Mouse (Mus musculus) hindbrain, postnatal 0 days (tissue): ENCODE measurements around the gene A030005L19Rik. TPM values are rescaled to one million over a fixed set of nuclear protein-coding genes. Genes with fewer than 3 reads are reported as not detected.
"Not testable (repeated sequence)": the region's sequence is repeated elsewhere in the genome, so short reads cannot be mapped to it uniquely, and the experiment has no call there.

Experiments used
- ATAC-seq: fragments of 200-750 bp; cut with Nextera tagmentation; 2 replicates; pipeline ENCODE4 v1.8.0; 2017; ENCODE audit warnings: mild to moderate bottlenecking, moderate TSS enrichment, moderate library complexity
- DNase-seq: peaks from one replicate; pipeline ENCODE4 v3.0.0-alpha.2; 2015; ENCODE audit warnings: low spot score
- H3K27ac ChIP-seq: fragments of 300-500 bp; sonication (generic); 2 replicates; pipeline ENCODE4 v1.5.1; 2014; ENCODE audit warnings: mild to moderate bottlenecking
- H3K27me3 ChIP-seq: fragments of 300-500 bp; sonication (generic); 2 replicates; pipeline ENCODE4 v1.6.1; 2014; ENCODE audit warnings: low read length, mixed read lengths; ENCODE audit not compliant: insufficient read depth
- H3K36me3 ChIP-seq: fragments of 300-500 bp; sonication (generic); 2 replicates; pipeline ENCODE4 v1.6.1; 2014; ENCODE audit warnings: low read length, mixed read lengths; ENCODE audit not compliant: insufficient read depth
- H3K4me1 ChIP-seq: fragments of 300-500 bp; sonication (generic); 2 replicates; pipeline ENCODE4 v1.6.1; 2014; ENCODE audit warnings: antibody characterized with exemption, low read length, mixed read lengths; ENCODE audit not compliant: insufficient read depth
- H3K4me2 ChIP-seq: fragments of 300-500 bp; sonication (generic); 2 replicates; pipeline ENCODE4 v1.6.1; 2014; ENCODE audit warnings: low read depth, mild to moderate bottlenecking, low read length, moderate library complexity, mixed read lengths
- H3K4me3 ChIP-seq: fragments of 300-500 bp; sonication (generic); 2 replicates; pipeline ENCODE4 v1.5.1; 2014; ENCODE audit warnings: low read length
- H3K9ac ChIP-seq: fragments of 300-500 bp; sonication (generic); replicated peaks from 2 replicates; pipeline ENCODE4 v1.6.1; 2014; ENCODE audit warnings: mild to moderate bottlenecking, low read length, moderate library complexity, mixed read lengths
- H3K9me3 ChIP-seq: fragments of 300-500 bp; sonication (generic); 2 replicates; pipeline ENCODE4 v1.6.1; 2016; ENCODE audit warnings: low read length, mixed read lengths
- CTCF ChIP-seq: IDR thresholded peaks from 2 replicates; pipeline ENCODE4 v1.5.1; 2016; ENCODE audit warnings: antibody characterized with exemption, control low read depth, low read depth
- WGBS: fragments of 180-500 bp; shearing (Covaris S2); extraction: QIAGEN DNeasy Blood & Tissue Kit; methylation state at CpG from one replicate; pipeline ENCODE4 v1.1.7; 2014; 5-methylcytosine and 5-hydroxymethylcytosine counted together
- polyA plus RNA-seq: library from polyadenylated mRNA; unstranded; fragments of >200 nt; fragmentation: Nextera tagmentation; extraction: Ambion mirVana; gene quantifications from 2 replicates; pipeline ENCODE4 v1.2.1, GENCODE M21; 2015
- total RNA-seq: library from RNA; depleted of rRNA; stranded (reverse); fragments of >200 nt; gene quantifications from 2 replicates; pipeline ENCODE4 v1.2.3, GENCODE M21; 2014; rRNA removed

The A030005L19Rik gene
- total and polyA plus RNA-seq, 2 experiments from 2014 or later, result not detected

GRCm38 (mm10) chr1:82948601-82949000 is 35.5 kb downstream of the A030005L19Rik start:
- Histone ChIP-seq H3K27ac (no peak overlapping the region), H3K36me3 (no peaks in the 10 kb centered on the region), H3K9me3 (no peaks in the 10 kb centered on the region), H3K27me3 (no peaks in the 10 kb centered on the region), H3K9ac (no peak overlapping the region), H3K4me1 (no peaks in the 10 kb centered on the region), H3K4me3 (no peak overlapping the region), H3K4me2 (no peak overlapping the region)
- TF ChIP-seq CTCF, result no peak
- no peak for ATAC-seq
- 92% methylated on average over 2 of the region's 2 CpGs for WGBS
- no peak for DNase-seq

DNA sequence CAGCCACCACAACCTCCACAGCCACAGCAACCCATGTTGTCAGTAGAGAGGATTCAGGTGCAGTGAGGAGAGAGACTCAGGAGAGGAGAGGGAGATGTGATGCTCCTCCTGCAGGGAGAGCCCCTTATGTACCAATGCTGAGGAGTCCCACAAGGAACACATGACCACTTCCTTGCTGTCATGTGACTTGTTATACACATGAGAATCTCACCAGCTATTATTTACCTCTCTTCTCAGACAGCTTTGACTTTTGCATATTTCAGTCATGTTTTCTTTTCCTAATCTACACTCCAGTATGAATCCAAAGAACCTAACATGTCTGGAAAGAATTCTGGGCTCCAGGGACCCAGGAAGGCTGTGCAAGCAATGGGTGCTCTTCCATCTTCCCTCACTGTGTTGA is 42.8 kb downstream of the A030005L19Rik start, which contains the start of gene Gm7544:
Gene Gm7544, minus strand, starts transcription at position 101 of the 400 bp plus-strand sequence.
- not testable (repeated sequence) for H3K4me3 ChIP-seq, H3K27me3 ChIP-seq, DNase-seq, ATAC-seq, H3K36me3 ChIP-seq, H3K9me3 ChIP-seq, H3K4me1 ChIP-seq, H3K9ac ChIP-seq, H3K27ac ChIP-seq, H3K4me2 ChIP-seq

GRCm38 (mm10) chr1:82959870-82960385 is 46.8 kb downstream of the A030005L19Rik start, which contains the start of gene Gm47955:
Gene Gm47955, plus strand, starts transcription at chr1:82960286.
- Histone ChIP-seq H3K9ac (no peak within 1 kb of the TSS), H3K4me3 (no peak within 1 kb of the TSS), H3K27me3 (no peaks in the 10 kb centered on the region), H3K4me2 (no peak within 1 kb of the TSS), H3K27ac (no peak within 1 kb of the TSS), H3K36me3 (no peaks in the 10 kb centered on the region), H3K9me3 (no peaks in the 10 kb centered on the region), H3K4me1 (no peaks in the 10 kb centered on the region)
- 90% methylated on average over 11 of the region's 11 CpGs for WGBS
- no peak for TF ChIP-seq CTCF
- DNase-seq, result no peak
- ATAC-seq, result no peak

Other genes with a start within 250 kb of the A030005L19Rik start
- gene Mff, start 188.4 kb upstream of the A030005L19Rik start, total RNA-seq, result 309 and 364 TPM in 2 replicates
- gene Mff, start 188.4 kb upstream of the A030005L19Rik start, polyA plus RNA-seq, result 410 and 416 TPM in 2 replicates
- not detected in 2 replicates for gene Tm4sf20, start 144.9 kb upstream of the A030005L19Rik start, total RNA-seq
- not detected in 2 replicates for gene Tm4sf20, start 144.9 kb upstream of the A030005L19Rik start, polyA plus RNA-seq
- gene Gm47791, start 142.1 kb upstream of the A030005L19Rik start, total RNA-seq, result not detected in 2 replicates
- not detected in 2 replicates for gene Gm47791, start 142.1 kb upstream of the A030005L19Rik start, polyA plus RNA-seq
- 88.2 and 98.6 TPM in 2 replicates for gene Agfg1, start 73.8 kb upstream of the A030005L19Rik start, total RNA-seq
- gene Agfg1, start 73.8 kb upstream of the A030005L19Rik start, polyA plus RNA-seq, result 20.7 TPM in 2 replicates
- not detected in 2 replicates for gene A030014E15Rik, start 11.6 kb downstream of the A030005L19Rik start, total RNA-seq
- gene A030014E15Rik, start 11.6 kb downstream of the A030005L19Rik start, polyA plus RNA-seq, result not detected in 2 replicates
- not detected in 2 replicates for gene Gm6217, start 18.1 kb downstream of the A030005L19Rik start, total RNA-seq
- gene Gm6217, start 18.1 kb downstream of the A030005L19Rik start, polyA plus RNA-seq, result not detected in 2 replicates
- gene A030003K21Rik, start 30.1 kb downstream of the A030005L19Rik start, total RNA-seq, result not detected in 2 replicates
- gene A030003K21Rik, start 30.1 kb downstream of the A030005L19Rik start, polyA plus RNA-seq, result not detected in 2 replicates
- not detected in 2 replicates for gene Gm7544, start 42.7 kb downstream of the A030005L19Rik start, total RNA-seq
- not detected in 2 replicates for gene Gm7544, start 42.7 kb downstream of the A030005L19Rik start, polyA plus RNA-seq
- gene Gm47955, start 47.0 kb downstream of the A030005L19Rik start, total RNA-seq, result not detected in 2 replicates
- not detected in 2 replicates for gene Gm47955, start 47.0 kb downstream of the A030005L19Rik start, polyA plus RNA-seq
- not detected in 2 replicates for gene Gm47959, start 87.2 kb downstream of the A030005L19Rik start, total RNA-seq
- gene Gm47959, start 87.2 kb downstream of the A030005L19Rik start, polyA plus RNA-seq, result not detected in 2 replicates
- 1.5 and 1.8 TPM in 2 replicates for gene Slc19a3, start 125.1 kb downstream of the A030005L19Rik start, total RNA-seq
- 1.3 and 1.7 TPM in 2 replicates for gene Slc19a3, start 125.1 kb downstream of the A030005L19Rik start, polyA plus RNA-seq
- not detected in 2 replicates for gene Krtap28-10, start 129.2 kb downstream of the A030005L19Rik start, total RNA-seq
- gene Krtap28-10, start 129.2 kb downstream of the A030005L19Rik start, polyA plus RNA-seq, result not detected in 2 replicates
- gene Gm47969, start 131.6 kb downstream of the A030005L19Rik start, total RNA-seq, result not detected in 2 replicates
- gene Gm47969, start 131.6 kb downstream of the A030005L19Rik start, polyA plus RNA-seq, result not detected in 2 replicates
- not detected in 2 replicates for gene A030005K14Rik, start 146.1 kb downstream of the A030005L19Rik start, total RNA-seq
- not detected in 2 replicates for gene A030005K14Rik, start 146.1 kb downstream of the A030005L19Rik start, polyA plus RNA-seq
- not detected in 2 replicates for gene Krtap28-13, start 147.6 kb downstream of the A030005L19Rik start, total RNA-seq
- gene Krtap28-13, start 147.6 kb downstream of the A030005L19Rik start, polyA plus RNA-seq, result not detected in 2 replicates
- gene Ccl20, start 203.4 kb downstream of the A030005L19Rik start, total RNA-seq, result not detected in 2 replicates
- gene Ccl20, start 203.4 kb downstream of the A030005L19Rik start, polyA plus RNA-seq, result not detected in 2 replicates
- gene Daw1, start 246.4 kb downstream of the A030005L19Rik start, total RNA-seq, result 0.94 and 1.5 TPM in 2 replicates
- 1.5 and 2.3 TPM in 2 replicates for gene Daw1, start 246.4 kb downstream of the A030005L19Rik start, polyA plus RNA-seq